Mouse (Mus musculus) liver, adult 2 months (tissue): ENCODE measurements around the gene Snrpe. TPM values are rescaled to one million over a fixed set of nuclear protein-coding genes. Genes with fewer than 3 reads are reported as not detected.

Experiments used
- DNase-seq: peaks from one replicate; pipeline ENCODE4 v3.0.0-alpha.2; 2011; ENCODE audit warnings: low read depth, low spot score; ENCODE audit errors: extremely low read depth
- H3K27ac ChIP-seq: fragments of 200-500 bp; replicated peaks from 2 replicates; pipeline ENCODE4 v1.5.1; 2012; ENCODE audit warnings: low read depth, mild to moderate bottlenecking, control low read depth, inconsistent platforms, low read length; ENCODE audit not compliant: insufficient read depth
- H3K27me3 ChIP-seq: fragments of 200-500 bp; 2 replicates; pipeline ENCODE4 v1.6.1; 2012; ENCODE audit warnings: mild to moderate bottlenecking, moderate library complexity, low read length, inconsistent platforms; ENCODE audit not compliant: control insufficient read depth, insufficient read depth
- H3K36me3 ChIP-seq: fragments of 200-500 bp; 2 replicates; pipeline ENCODE4 v1.6.1; 2012; ENCODE audit warnings: low read length, inconsistent platforms; ENCODE audit not compliant: control insufficient read depth, insufficient read depth
- H3K4me1 ChIP-seq: fragments of 200-500 bp; 2 replicates; pipeline ENCODE4 v1.6.1; 2011; ENCODE audit warnings: low read length; ENCODE audit not compliant: control insufficient read depth, insufficient read depth
- H3K4me3 ChIP-seq: fragments of 200-500 bp; 2 replicates; pipeline ENCODE4 v1.5.1; 2011; ENCODE audit warnings: low read depth, mild to moderate bottlenecking, control low read depth, low read length, moderate library complexity; ENCODE audit not compliant: insufficient read depth
- H3K79me2 ChIP-seq: fragments of 200-500 bp; 2 replicates; pipeline ENCODE4 v1.6.1; 2012; ENCODE audit warnings: inconsistent platforms, mild to moderate bottlenecking, low read length, moderate library complexity; ENCODE audit not compliant: control insufficient read depth, insufficient read depth
- H3K9ac ChIP-seq: fragments of 200-500 bp; 2 replicates; pipeline ENCODE4 v1.6.1; 2012; ENCODE audit warnings: low read depth, mild to moderate bottlenecking, control low read depth, inconsistent platforms, low read length
- CTCF ChIP-seq: fragments of 200-500 bp; IDR thresholded peaks from 2 replicates; pipeline ENCODE4 v1.5.1; 2011; ENCODE audit warnings: low read depth, low read length, control low read depth
- POLR2A ChIP-seq: fragments of 200-500 bp; IDR thresholded peaks from 2 replicates; pipeline ENCODE4 v1.6.1; 2011; ENCODE audit warnings: low read length, control low read depth; ENCODE audit not compliant: insufficient read depth; ENCODE audit errors: extremely low read depth
- WGBS: fragments of 180-500 bp; shearing (Covaris S2); methylation state at CpG from one replicate; pipeline ENCODE4 v1.1.7; 2018; 5-methylcytosine and 5-hydroxymethylcytosine counted together
- polyA plus RNA-seq: library from polyadenylated mRNA; depleted of rRNA; stranded (reverse); fragments of >200 nt; gene quantifications from 2 replicates; pipeline ENCODE4 v1.2.3, GENCODE M21; 2012; rRNA removed
- total RNA-seq: library from RNA; depleted of rRNA; stranded (reverse); fragments of >200 nt; gene quantifications from 2 replicates; pipeline ENCODE4 v1.2.3, GENCODE M21; 2014; rRNA removed

The Snrpe gene
- total and polyA plus RNA-seq, 2 experiments: 13.3 to 71.7 TPM

DNA sequence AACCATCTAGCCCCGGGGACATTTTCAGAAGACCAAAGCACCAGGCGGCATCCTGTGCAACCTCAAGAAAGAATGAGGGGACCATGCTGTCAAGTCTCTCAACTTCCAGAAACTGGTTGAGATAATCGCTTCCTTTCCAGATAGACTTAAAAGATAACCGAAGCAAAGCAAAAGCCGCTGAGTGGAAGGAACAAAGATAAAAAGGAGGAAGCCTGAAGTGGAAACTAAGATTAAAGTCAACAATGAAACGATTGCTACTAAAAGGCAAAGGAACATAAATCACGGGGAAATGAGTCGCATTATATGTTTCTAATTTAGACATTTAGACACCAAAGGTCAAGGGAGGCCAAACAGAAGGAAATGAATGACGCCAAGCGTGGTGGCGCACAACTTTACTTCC lies 38.8 kb downstream of the Snrpe start:
- Histone ChIP-seq H3K27me3 (0 out of 2 replicates have a peak, but pooled peaks cover under 1% of the 10 kb centered on the region), H3K4me3 (no peak overlapping the region), H3K9ac (no peak overlapping the region), H3K27ac (no peak overlapping the region), H3K36me3 (no peaks in the 10 kb centered on the region), H3K4me1 (no peaks in the 10 kb centered on the region), H3K79me2 (no peaks in the 10 kb centered on the region)
- no peak for TF ChIP-seq POLR2A
- TF ChIP-seq CTCF: no peak
- 79% methylated on average over 11 of the region's 11 CpGs for WGBS
- DNase-seq: no peak

Other genes starting within 250 kb of the Snrpe start
- gene Etnk2, start 246.7 kb downstream of the Snrpe start, total RNA-seq: 361 and 389 TPM in 2 replicates
- 249 and 278 TPM in 2 replicates for gene Etnk2, start 246.7 kb downstream of the Snrpe start, polyA plus RNA-seq
- gene Sox13, start 185.9 kb downstream of the Snrpe start, total RNA-seq: 2.0 and 2.2 TPM in 2 replicates
- gene Sox13, start 185.9 kb downstream of the Snrpe start, polyA plus RNA-seq: 5.6 and 10.2 TPM in 2 replicates
- gene Zbed6, start 50.6 kb upstream of the Snrpe start, total RNA-seq: 9.4 and 17.0 TPM in 2 replicates
- 1.5 and 2.0 TPM in 2 replicates for gene Zbed6, start 50.6 kb upstream of the Snrpe start, polyA plus RNA-seq
- gene Gm38394, start 51.0 kb upstream of the Snrpe start, total RNA-seq: 9.5 and 9.6 TPM in 2 replicates
- gene Gm38394, start 51.0 kb upstream of the Snrpe start, polyA plus RNA-seq: 1.2 and 1.8 TPM in 2 replicates
- gene Lax1, start 79.8 kb upstream of the Snrpe start, total RNA-seq: 0.28 and 0.34 TPM in 2 replicates
- gene Lax1, start 79.8 kb upstream of the Snrpe start, polyA plus RNA-seq: 0.19 and 0.27 TPM in 2 replicates
- gene Atp2b4, start 190.8 kb upstream of the Snrpe start, total RNA-seq: 2.4 and 4.2 TPM in 2 replicates
- 0.66 and 0.86 TPM in 2 replicates for gene Atp2b4, start 190.8 kb upstream of the Snrpe start, polyA plus RNA-seq